Mouse (Mus musculus) adrenal gland (tissue): Measurements from ENCODE around the gene Gm11060.

Source experiments
- intact Hi-C: fragments of 180-260 bp; cut with DNase I; formaldehyde crosslinking; loops from one replicate; pipeline ENCODE4 v1.15.1; 2025

Gene Gm11060

GRCm38 (mm10) chr2:105139471-105139870 lies 47.7 kb downstream of the Gm11060 start:
- intact Hi-C loops = no loop called here

- intact Hi-C loops = no loop called here
Observed at GRCm38 (mm10) chr2:105141371-105141770, 49.6 kb downstream of the Gm11060 start.
